Mouse (Mus musculus) thymus, adult 2 months (tissue): Measurements from ENCODE around the gene Ankfn1. TPM values are rescaled to one million over a fixed set of nuclear protein-coding genes. Genes with fewer than 3 reads are reported as not detected.

Source experiments
- DNase-seq: peaks from one replicate; pipeline ENCODE4 v3.0.0; 2021
- H3K27ac ChIP-seq: fragments of 200-500 bp; 2 replicates; pipeline ENCODE4 v1.5.1; 2012; ENCODE audit warnings: low read length, control low read depth; ENCODE audit not compliant: control insufficient read depth, insufficient read depth
- H3K27me3 ChIP-seq: fragments of 200-500 bp; 2 replicates; pipeline ENCODE4 v1.6.1; 2012; ENCODE audit warnings: mild to moderate bottlenecking, low read length, moderate library complexity, mixed read lengths; ENCODE audit not compliant: control insufficient read depth, insufficient read depth
- H3K36me3 ChIP-seq: fragments of 200-500 bp; 2 replicates; pipeline ENCODE4 v1.6.1; 2012; ENCODE audit warnings: mild to moderate bottlenecking, low read length, moderate library complexity; ENCODE audit not compliant: control insufficient read depth, insufficient read depth
- H3K4me1 ChIP-seq: fragments of 200-500 bp; replicated peaks from 2 replicates; pipeline ENCODE4 v1.6.1; 2012; ENCODE audit warnings: low read length; ENCODE audit not compliant: control insufficient read depth, insufficient read depth
- H3K4me3 ChIP-seq: fragments of 200-500 bp; 2 replicates; pipeline ENCODE4 v1.5.1; 2012; ENCODE audit warnings: mild to moderate bottlenecking, low read length, control low read depth, moderate library complexity; ENCODE audit not compliant: control insufficient read depth, insufficient read depth
- CTCF ChIP-seq: fragments of 200-500 bp; IDR thresholded peaks from 2 replicates; pipeline ENCODE4 v1.5.1; 2012; ENCODE audit warnings: mild to moderate bottlenecking, control low read depth, low read length, moderate library complexity, borderline replicate concordance; ENCODE audit not compliant: control insufficient read depth, poor library complexity, insufficient read depth; ENCODE audit errors: extremely low read depth
- POLR2A ChIP-seq: fragments of 200-500 bp; IDR thresholded peaks from 2 replicates; pipeline ENCODE4 v1.6.1; 2012; ENCODE audit warnings: mild to moderate bottlenecking, low read length, control low read depth, moderate library complexity; ENCODE audit not compliant: control insufficient read depth, poor library complexity, insufficient read depth; ENCODE audit errors: extremely low read depth
- WGBS: fragments of 180-500 bp; shearing (Covaris S2); methylation state at CpG from one replicate; pipeline ENCODE4 v1.1.7; 2018; 5-methylcytosine and 5-hydroxymethylcytosine counted together
- polyA plus RNA-seq: library from polyadenylated mRNA; depleted of rRNA; stranded (reverse); fragments of >200 nt; gene quantifications from 2 replicates; pipeline ENCODE4 v1.2.3, GENCODE M21; 2012

Gene Ankfn1
- polyA plus RNA-seq, 1 experiment = 0.07 TPM

GRCm38 (mm10) chr11:89544856-89545817, 232.3 kb downstream of the Ankfn1 start:
- no peak for DNase-seq
- Histone ChIP-seq H3K27me3 (no peaks in the 10 kb centered on the region), H3K27ac (no peak overlapping the region), H3K4me3 (no peak overlapping the region), H3K36me3 (no peaks in the 10 kb centered on the region), H3K4me1 (no peaks in the 10 kb centered on the region)
- WGBS = 14% methylated on average over 29 of the region's 29 CpGs
- TF ChIP-seq CTCF (no peak), POLR2A (no peak)

- H3K27ac ChIP-seq = no peak overlapping the region
- 80% methylated on average over 8 of the region's 8 CpGs for WGBS
Observed at GRCm38 (mm10) chr11:89538376-89538775, 239.1 kb downstream of the Ankfn1 start.

GRCm38 (mm10) chr11:89527800-89528430, 249.5 kb downstream of the Ankfn1 start:
- Histone ChIP-seq H3K36me3 (no peaks in the 10 kb centered on the region), H3K4me1 (no peaks in the 10 kb centered on the region), H3K27me3 (no peaks in the 10 kb centered on the region), H3K4me3 (no peak overlapping the region), H3K27ac (no peak overlapping the region)
- DNase-seq = no peak
- TF ChIP-seq POLR2A (no peak), CTCF (no peak)
- WGBS = 89% methylated on average over 4 of the region's 4 CpGs

More at GRCm38 (mm10) chr11:89538376-89538775, 239.1 kb downstream of the Ankfn1 start:
- Histone ChIP-seq H3K4me1 (no peaks in the 10 kb centered on the region), H3K4me3 (no peak overlapping the region), H3K27me3 (no peaks in the 10 kb centered on the region), H3K36me3 (no peaks in the 10 kb centered on the region)
- no peak for DNase-seq
- no peak for TF ChIP-seq CTCF
- TF ChIP-seq POLR2A = no peak

GRCm38 (mm10) chr11:89515501-89515901, 262.0 kb downstream of the Ankfn1 start:
- H3K36me3 ChIP-seq = no peaks in the 10 kb centered on the region
- no peaks in the 10 kb centered on the region for H3K4me1 ChIP-seq
- TF ChIP-seq CTCF = no peak
- no peak for DNase-seq
- H3K4me3 ChIP-seq = no peak overlapping the region
- no peaks in the 10 kb centered on the region for H3K27me3 ChIP-seq
- H3K27ac ChIP-seq = no peak overlapping the region
- 26% methylated on average over 9 of the region's 9 CpGs for WGBS

- Histone ChIP-seq H3K36me3 (no peaks in the 10 kb centered on the region), H3K27ac (no peak overlapping the region), H3K4me3 (no peak overlapping the region), H3K4me1 (no peaks in the 10 kb centered on the region), H3K27me3 (no peaks in the 10 kb centered on the region)
- 49% methylated on average over 11 of the region's 11 CpGs for WGBS
- TF ChIP-seq POLR2A (no peak), CTCF (no peak)
- DNase-seq = no peak
Observed at GRCm38 (mm10) chr11:89508675-89509324, 268.7 kb downstream of the Ankfn1 start.

GRCm38 (mm10) chr11:89506595-89507245, 270.7 kb downstream of the Ankfn1 start:
- TF ChIP-seq POLR2A (no peak), CTCF (no peak)
- DNase-seq = no peak
- no peaks in the 10 kb centered on the region for H3K36me3 ChIP-seq
- no peak overlapping the region for H3K4me3 ChIP-seq
- H3K4me1 ChIP-seq = no peaks in the 10 kb centered on the region
- H3K27me3 ChIP-seq = no peaks in the 10 kb centered on the region
- 77% methylated on average over 11 of the region's 11 CpGs for WGBS
- H3K27ac ChIP-seq = no peak overlapping the region
